Mouse (Mus musculus): ENCODE measurements at regions not wholly inside any gene's neighbourhood (a gene's known extent, or its start where the extent isn't known, plus 50 kb on each side); places are given as distances from the start of the nearest gene placed in this dataset.

- Histone ChIP-seq H3K9ac (ENCODE audit: low read depth, low read length) (no peak overlapping the region), H3K4me1 (ENCODE audit: control insufficient read depth, insufficient read depth, low read length) (no peaks in the 10 kb centered on the region), H3K79me2 (ENCODE audit: control insufficient read depth, insufficient read depth, low read length) (no peaks in the 10 kb centered on the region), H3K27ac (replicated peaks; ENCODE audit: insufficient read depth, low read depth, low read length) (no peak overlapping the region), H3K36me3 (ENCODE audit: control insufficient read depth, insufficient read depth, low read length) (no peaks in the 10 kb centered on the region), H3K27me3 (ENCODE audit: control insufficient read depth, insufficient read depth, low read length) (no peaks in the 10 kb centered on the region), H3K4me3 (ENCODE audit: insufficient read depth, low read depth, low read length) (no peak overlapping the region)
- DNase-seq (ENCODE audit: extremely low read depth, low read depth, low spot score), result no peak
- 94% methylated on average over 9 of the region's 9 CpGs for WGBS
- TF ChIP-seq POLR2A (IDR thresholded peaks at IDR 0.05; ENCODE audit: extremely low read depth, insufficient read depth, low read length) (no peak), CTCF (IDR thresholded peaks at IDR 0.05; ENCODE audit: low read depth, low read length) (no peak)
Observed at GRCm38 (mm10) chr19:54099292-54099691, 55.3 kb downstream of the Adra2a start.

- WGBS, result 84% methylated on average over 6 of the region's 6 CpGs
- Histone ChIP-seq H3K4me3 (ENCODE audit: insufficient read depth, low read depth, low read length) (no peak overlapping the region), H3K27ac (replicated peaks; ENCODE audit: insufficient read depth, low read depth, low read length) (no peak overlapping the region), H3K79me2 (ENCODE audit: control insufficient read depth, insufficient read depth, low read length) (no peaks in the 10 kb centered on the region), H3K9ac (ENCODE audit: low read depth, low read length) (no peak overlapping the region), H3K36me3 (ENCODE audit: control insufficient read depth, insufficient read depth, low read length) (no peaks in the 10 kb centered on the region), H3K27me3 (ENCODE audit: control insufficient read depth, insufficient read depth, low read length) (no peaks in the 10 kb centered on the region), H3K4me1 (ENCODE audit: control insufficient read depth, insufficient read depth, low read length) (no peaks in the 10 kb centered on the region)
- no peak for DNase-seq (ENCODE audit: extremely low read depth, low read depth, low spot score)
- TF ChIP-seq POLR2A (IDR thresholded peaks at IDR 0.05; ENCODE audit: extremely low read depth, insufficient read depth, low read length) (no peak), CTCF (IDR thresholded peaks at IDR 0.05; ENCODE audit: low read depth, low read length) (no peak)
Observed at GRCm38 (mm10) chr19:54099769-54100168, 55.8 kb downstream of the Adra2a start.

GRCm38 (mm10) chr19:54106571-54106970, 62.6 kb downstream of the Adra2a start:
- TF ChIP-seq POLR2A (IDR thresholded peaks at IDR 0.05; ENCODE audit: extremely low read depth, insufficient read depth, low read length) (no peak), CTCF (IDR thresholded peaks at IDR 0.05; ENCODE audit: low read depth, low read length) (no peak)
- no peaks in the 10 kb centered on the region for H3K79me2 ChIP-seq (ENCODE audit: control insufficient read depth, insufficient read depth, low read length)
- no peaks in the 10 kb centered on the region for H3K4me1 ChIP-seq (ENCODE audit: control insufficient read depth, insufficient read depth, low read length)
- 64% methylated on average over 3 of the region's 3 CpGs for WGBS
- H3K36me3 ChIP-seq (ENCODE audit: control insufficient read depth, insufficient read depth, low read length), result no peaks in the 10 kb centered on the region
- no peak overlapping the region for H3K27ac ChIP-seq (replicated peaks; ENCODE audit: insufficient read depth, low read depth, low read length)
- DNase-seq (ENCODE audit: extremely low read depth, low read depth, low spot score), result no peak
- H3K27me3 ChIP-seq (ENCODE audit: control insufficient read depth, insufficient read depth, low read length), result no peaks in the 10 kb centered on the region
- H3K9ac ChIP-seq (ENCODE audit: low read depth, low read length), result no peak overlapping the region
- H3K4me3 ChIP-seq (ENCODE audit: insufficient read depth, low read depth, low read length), result no peak overlapping the region

GRCm38 (mm10) chr19:54107103-54107821, 63.3 kb downstream of the Adra2a start:
- Histone ChIP-seq H3K79me2 (ENCODE audit: control insufficient read depth, insufficient read depth, low read length) (no peaks in the 10 kb centered on the region), H3K36me3 (ENCODE audit: control insufficient read depth, insufficient read depth, low read length) (no peaks in the 10 kb centered on the region), H3K4me3 (ENCODE audit: insufficient read depth, low read depth, low read length) (no peak overlapping the region), H3K27ac (replicated peaks; ENCODE audit: insufficient read depth, low read depth, low read length) (no peak overlapping the region), H3K9ac (ENCODE audit: low read depth, low read length) (no peak overlapping the region), H3K27me3 (ENCODE audit: control insufficient read depth, insufficient read depth, low read length) (no peaks in the 10 kb centered on the region), H3K4me1 (ENCODE audit: control insufficient read depth, insufficient read depth, low read length) (no peaks in the 10 kb centered on the region)
- TF ChIP-seq CTCF (IDR thresholded peaks at IDR 0.05; ENCODE audit: low read depth, low read length) (no peak), POLR2A (IDR thresholded peaks at IDR 0.05; ENCODE audit: extremely low read depth, insufficient read depth, low read length) (no peak)
- DNase-seq (ENCODE audit: extremely low read depth, low read depth, low spot score), result no peak
- WGBS, result 62% methylated on average over 13 of the region's 13 CpGs

- H3K27ac ChIP-seq (replicated peaks; ENCODE audit: insufficient read depth, low read depth, low read length), result no peak overlapping the region
- H3K4me3 ChIP-seq (ENCODE audit: insufficient read depth, low read depth, low read length), result no peak overlapping the region
- no peak for DNase-seq (ENCODE audit: extremely low read depth, low read depth, low spot score)
- H3K9ac ChIP-seq (ENCODE audit: low read depth, low read length), result no peak overlapping the region
- H3K79me2 ChIP-seq (ENCODE audit: control insufficient read depth, insufficient read depth, low read length), result no peaks in the 10 kb centered on the region
- no peaks in the 10 kb centered on the region for H3K4me1 ChIP-seq (ENCODE audit: control insufficient read depth, insufficient read depth, low read length)
- H3K27me3 ChIP-seq (ENCODE audit: control insufficient read depth, insufficient read depth, low read length), result no peaks in the 10 kb centered on the region
- WGBS, result 92% methylated on average over 6 of the region's 6 CpGs
- TF ChIP-seq POLR2A (IDR thresholded peaks at IDR 0.05; ENCODE audit: extremely low read depth, insufficient read depth, low read length), result no peak
- no peak for TF ChIP-seq CTCF (IDR thresholded peaks at IDR 0.05; ENCODE audit: low read depth, low read length)
- no peaks in the 10 kb centered on the region for H3K36me3 ChIP-seq (ENCODE audit: control insufficient read depth, insufficient read depth, low read length)
Observed at GRCm38 (mm10) chr19:54110080-54110479, 66.1 kb downstream of the Adra2a start.

GRCm38 (mm10) chr19:54112691-54113090, 68.7 kb downstream of the Adra2a start:
- no peaks in the 10 kb centered on the region for H3K27me3 ChIP-seq (ENCODE audit: control insufficient read depth, insufficient read depth, low read length)

More at GRCm38 (mm10) chr19:54112691-54113090, 68.7 kb downstream of the Adra2a start:
- Histone ChIP-seq H3K9ac (ENCODE audit: low read depth, low read length) (no peak overlapping the region), H3K36me3 (ENCODE audit: control insufficient read depth, insufficient read depth, low read length) (no peaks in the 10 kb centered on the region), H3K27ac (replicated peaks; ENCODE audit: insufficient read depth, low read depth, low read length) (no peak overlapping the region), H3K79me2 (ENCODE audit: control insufficient read depth, insufficient read depth, low read length) (no peaks in the 10 kb centered on the region), H3K4me1 (ENCODE audit: control insufficient read depth, insufficient read depth, low read length) (no peaks in the 10 kb centered on the region), H3K4me3 (ENCODE audit: insufficient read depth, low read depth, low read length) (no peak overlapping the region)
- no peak for DNase-seq (ENCODE audit: extremely low read depth, low read depth, low spot score)
- no peak for TF ChIP-seq POLR2A (IDR thresholded peaks at IDR 0.05; ENCODE audit: extremely low read depth, insufficient read depth, low read length)
- no peak for TF ChIP-seq CTCF (IDR thresholded peaks at IDR 0.05; ENCODE audit: low read depth, low read length)
- 91% methylated on average over 3 of the region's 3 CpGs for WGBS

Data from liver, adult 2 months (tissue).